Mouse (Mus musculus): ENCODE results near the gene Llgl2.

The Llgl2 gene

GRCm38 (mm10) chr11:115809311-115809781, 14.5 kb upstream of the Llgl2 start:
- peak; percentile 70 to 86 for DNase-seq

DNA sequence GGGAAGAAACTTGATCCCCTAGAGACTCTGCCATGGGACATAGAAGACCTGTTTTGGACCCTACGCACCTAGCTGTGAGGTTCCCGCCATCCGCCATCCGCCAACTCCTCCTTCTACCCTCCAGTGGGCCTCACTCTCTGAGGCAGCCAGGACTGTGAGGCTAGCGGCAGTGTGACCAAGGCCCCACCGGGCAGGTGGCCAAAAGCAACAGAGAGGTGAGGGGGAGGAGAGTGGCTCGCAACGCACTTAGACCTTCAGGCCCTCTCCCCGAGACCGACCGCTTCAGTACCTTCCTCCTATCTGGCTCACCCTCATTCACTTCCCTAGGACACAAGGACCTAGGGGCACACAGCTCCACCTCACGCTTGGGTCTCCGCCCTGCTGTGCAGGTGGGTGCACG, 13.5 kb upstream of the Llgl2 start:
- peak; percentile 72 to 82 for DNase-seq

DNA sequence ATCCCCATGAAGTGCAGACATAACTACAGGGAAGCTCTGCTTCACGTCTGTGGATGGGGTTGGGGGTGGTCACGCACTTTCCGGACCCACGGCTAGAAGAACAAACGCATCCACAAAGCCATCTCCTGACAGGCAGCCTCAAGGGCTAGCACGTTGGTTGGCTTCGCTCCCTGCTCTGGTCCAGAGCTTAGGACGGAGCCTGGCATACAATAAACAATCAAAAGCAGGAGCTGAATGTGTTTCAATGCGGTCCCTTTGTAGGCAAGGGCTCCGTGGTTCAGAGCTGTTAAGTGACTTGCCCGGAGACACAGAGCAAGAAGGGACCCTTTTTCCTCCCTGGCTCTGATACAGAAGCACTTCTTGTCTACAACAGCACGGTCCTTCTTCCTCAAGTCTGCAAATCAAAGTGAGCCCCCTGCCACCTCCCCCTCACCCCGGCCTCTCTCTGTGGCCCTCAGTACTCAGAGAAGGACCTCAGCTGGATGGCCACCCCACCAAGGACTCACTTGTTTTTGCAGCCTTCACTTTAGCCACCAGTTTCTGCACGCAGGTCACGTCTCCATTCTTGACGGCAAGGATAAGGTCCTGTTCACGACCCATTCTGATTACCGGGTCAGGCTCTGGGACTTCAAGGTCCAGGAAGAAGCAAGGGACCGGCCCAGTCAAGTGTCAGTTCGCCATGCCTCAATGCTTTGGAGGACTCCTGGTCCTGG, 12.3 kb upstream of the Llgl2 start:
- DNase-seq: no peak

DNA sequence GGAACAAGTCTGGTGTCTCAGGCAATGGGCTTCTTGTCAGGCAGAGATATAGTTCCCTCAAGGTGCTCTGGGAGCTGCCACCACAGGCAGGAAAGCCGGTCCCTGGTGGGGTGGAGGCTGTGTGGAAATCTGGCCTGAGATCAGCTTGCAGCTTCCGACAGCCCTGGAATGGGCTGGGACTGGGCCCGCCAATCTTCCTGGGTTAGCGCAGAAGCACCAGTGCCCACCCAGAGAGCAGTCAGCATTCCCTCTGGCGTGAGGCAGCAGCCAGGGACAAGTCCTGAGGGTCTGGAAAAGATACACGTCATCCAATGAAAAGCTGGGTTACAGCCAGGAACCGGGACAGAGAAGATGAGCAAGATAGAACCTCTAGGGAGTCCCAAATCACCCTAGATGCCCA, 11.8 kb upstream of the Llgl2 start:
- DNase-seq: peak; percentile 64 to 77

DNA sequence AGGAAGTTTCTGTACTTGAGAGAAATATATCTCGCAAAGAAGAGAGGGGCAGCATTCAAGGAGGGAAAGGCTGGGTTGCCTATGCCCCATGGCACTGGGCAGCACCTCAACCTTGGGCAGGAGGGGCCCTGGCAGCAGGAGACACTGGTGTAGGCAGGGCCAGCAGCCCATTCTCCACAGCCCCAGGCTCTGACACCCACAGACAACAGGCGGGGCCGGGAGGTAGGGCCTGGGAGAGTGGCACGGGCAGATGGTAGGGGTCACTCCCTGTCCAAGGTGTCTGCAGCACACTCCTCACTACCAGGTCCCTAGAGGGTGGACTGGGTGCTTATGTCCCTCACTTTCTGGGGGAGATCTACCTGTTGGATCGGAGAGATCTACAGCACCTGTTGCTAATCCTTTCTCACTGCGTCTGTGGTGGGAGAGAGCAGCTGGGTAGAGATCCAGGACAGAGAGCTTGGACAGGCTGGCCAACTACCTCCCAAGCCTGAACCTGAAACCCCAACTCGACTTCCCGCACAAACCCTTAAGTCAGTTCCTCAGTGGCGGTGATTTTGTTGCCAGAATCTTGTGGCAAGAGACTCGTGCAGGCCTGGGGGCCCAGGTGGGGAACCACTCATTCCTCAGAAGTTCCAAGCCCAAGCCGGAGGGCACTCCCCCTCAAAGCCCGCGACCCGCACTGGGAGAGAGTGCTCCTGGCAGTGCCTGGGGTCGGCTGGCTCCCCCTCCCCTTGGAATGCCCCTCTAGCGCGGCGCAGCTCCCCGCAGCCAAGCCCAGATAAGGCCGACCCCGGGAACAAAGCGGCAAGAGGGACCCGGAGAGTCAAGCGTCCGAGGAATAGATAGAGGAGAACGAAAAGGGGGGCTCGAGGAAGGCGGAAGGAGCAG, 11.1 kb upstream of the Llgl2 start:
- DNase-seq: peak in 1 of 2 experiments; percentile 57

GRCm38 (mm10) chr11:115813507-115814296, 10.1 kb upstream of the Llgl2 start, which contains the start of gene Caskin2:
TSS of gene Caskin2 (minus strand) at chr11:115813639.
- peak; percentile 97 for DNase-seq

- DNase-seq: peak; percentile 89 to 91
These were observed 9.0 kb upstream of the Llgl2 start, which contains the start of gene Tsen54 for GRCm38 (mm10) chr11:115814605-115815450. TSS of gene Tsen54 (plus strand) at chr11:115814724.

GRCm38 (mm10) chr11:115817331-115817730, 6.5 kb upstream of the Llgl2 start:
- DNase-seq: no peak

- no peak for DNase-seq
These were observed 3.8 kb upstream of the Llgl2 start for GRCm38 (mm10) chr11:115819915-115820623.

DNA sequence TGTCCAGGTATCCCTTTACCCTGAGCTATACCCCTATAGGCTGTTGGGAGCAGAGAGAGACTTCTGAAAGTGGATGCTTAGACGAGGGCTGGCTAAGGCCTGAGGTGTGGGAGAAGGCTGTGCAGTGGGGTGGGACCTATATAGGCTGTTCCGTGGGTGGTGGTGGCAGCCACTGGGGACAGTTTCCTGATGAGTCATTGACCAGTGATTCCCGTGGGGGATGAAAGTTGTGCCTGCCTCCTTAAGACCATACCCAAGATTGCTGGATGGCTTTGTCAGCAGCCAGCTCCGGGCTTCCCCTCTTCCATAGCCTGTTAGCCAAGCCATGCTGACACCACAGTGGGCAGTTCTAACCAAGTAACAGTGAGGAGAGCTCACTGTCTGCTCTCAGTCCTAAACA, 2.8 kb upstream of the Llgl2 start:
- DNase-seq: no peak

DNA sequence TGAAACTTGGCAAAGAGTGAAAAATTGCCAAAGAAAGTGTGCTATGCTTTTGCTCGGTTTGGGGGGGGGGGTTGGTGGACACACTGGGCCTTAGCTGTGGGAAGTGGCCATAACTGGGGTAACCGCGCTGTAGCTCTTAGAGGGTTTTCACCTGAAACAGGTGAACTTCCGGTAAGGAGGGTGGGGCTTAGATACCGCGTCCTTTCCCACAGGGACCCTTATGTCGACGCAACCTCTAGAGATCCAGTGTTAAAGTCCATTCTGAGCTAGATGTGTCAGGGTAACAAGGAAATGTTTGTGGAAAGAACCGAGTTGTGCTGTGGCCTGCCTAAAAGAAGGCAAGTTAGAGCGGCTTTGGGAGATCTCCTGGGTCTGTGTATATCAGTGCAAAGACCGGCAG, 964 bp downstream of the Llgl2 start:
- DNase-seq: peak in 1 of 2 experiments; percentile 22

DNA sequence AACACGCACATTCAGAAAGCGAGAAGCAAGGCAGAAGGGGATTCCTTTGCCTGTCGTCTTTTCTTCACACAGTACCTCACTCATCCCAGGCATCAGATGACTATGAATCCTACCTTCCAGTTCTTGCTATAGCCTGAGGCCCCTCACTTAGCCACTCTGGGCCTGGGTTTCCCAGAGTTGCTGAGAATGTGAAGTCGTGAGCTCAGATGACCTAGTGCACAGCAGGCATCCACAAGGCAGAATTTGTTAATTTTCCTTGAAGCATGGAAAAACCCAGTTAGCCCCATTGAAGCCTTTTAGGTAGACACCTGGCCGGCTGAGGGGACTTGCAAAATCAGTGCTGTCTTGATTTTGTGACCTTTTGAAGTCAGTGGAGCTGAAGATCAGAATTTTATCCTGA, 2.6 kb downstream of the Llgl2 start:
- DNase-seq: no peak

DNA sequence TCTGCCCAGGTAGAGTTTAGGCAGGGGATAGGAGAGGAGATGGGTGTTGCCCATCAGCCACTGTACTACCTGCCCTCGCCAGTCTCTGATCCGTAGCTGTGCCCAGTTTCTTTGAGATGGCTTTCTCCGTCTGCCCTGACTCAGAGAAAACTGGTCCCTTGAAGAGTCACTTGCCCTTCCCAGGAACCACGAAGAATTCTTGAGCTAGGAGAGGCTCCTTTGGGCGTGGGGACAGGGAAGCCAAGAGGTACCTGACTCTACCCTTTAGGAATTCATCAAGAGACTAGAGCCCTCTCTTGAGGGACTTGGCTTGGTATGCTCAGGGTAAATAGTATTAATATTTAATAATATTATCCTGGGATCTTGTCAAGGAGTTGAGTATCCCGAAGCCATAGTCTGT, 3.8 kb downstream of the Llgl2 start:
- peak; percentile 49 to 68 for DNase-seq

- DNase-seq: no peak
These were observed 5.2 kb downstream of the Llgl2 start for GRCm38 (mm10) chr11:115829036-115829435.

GRCm38 (mm10) chr11:115830550-115831325, 6.9 kb downstream of the Llgl2 start:
- no peak for DNase-seq

GRCm38 (mm10) chr11:115831518-115831917, 7.7 kb downstream of the Llgl2 start:
- DNase-seq: no peak

- DNase-seq: no peak
These were observed 8.2 kb downstream of the Llgl2 start for GRCm38 (mm10) chr11:115832064-115832463.

DNA sequence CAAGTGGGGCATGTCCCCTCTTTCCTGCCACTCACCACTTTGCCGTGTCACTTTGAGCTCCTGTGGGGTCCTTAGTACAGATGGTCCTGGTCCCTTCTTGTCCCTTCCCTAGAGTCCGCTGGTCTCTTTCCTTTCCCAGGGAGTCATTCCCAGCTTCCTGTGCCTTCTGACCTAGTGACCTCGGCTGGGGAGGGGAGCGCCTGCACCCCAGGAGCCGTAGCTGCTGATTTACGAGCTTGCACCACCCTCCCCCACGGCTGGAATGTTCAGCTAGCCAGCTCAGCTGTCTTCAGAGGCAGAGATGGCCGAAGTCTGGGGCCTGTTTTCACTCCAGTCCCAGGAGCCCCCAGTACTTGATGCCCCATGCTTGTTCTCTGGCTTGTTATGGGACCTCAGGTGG, 8.7 kb downstream of the Llgl2 start:
- peak; percentile 60 to 83 for DNase-seq

- DNase-seq: peak; percentile 58 to 79
These were observed 9.2 kb downstream of the Llgl2 start for GRCm38 (mm10) chr11:115833021-115833513.

- no peak for DNase-seq
These were observed 10.2 kb downstream of the Llgl2 start for GRCm38 (mm10) chr11:115834033-115834432.

Measured in lung, postnatal 4 days (tissue).